Mouse (Mus musculus) cortical plate, adult 2 months (tissue): ENCODE data around the gene A030003K21Rik.

Experiments used
- CTCF ChIP-seq: fragments of 200-500 bp; IDR thresholded peaks from 2 replicates; pipeline ENCODE4 v1.5.1; 2011; ENCODE audit warnings: mild to moderate bottlenecking, control low read depth, low read length; ENCODE audit not compliant: insufficient read depth; ENCODE audit errors: extremely low read depth
- POLR2A ChIP-seq: fragments of 200-500 bp; IDR thresholded peaks from 2 replicates; pipeline ENCODE4 v1.6.1; 2011; ENCODE audit warnings: mild to moderate bottlenecking, low read length, control low read depth; ENCODE audit not compliant: insufficient read depth; ENCODE audit errors: extremely low read depth

DNA sequence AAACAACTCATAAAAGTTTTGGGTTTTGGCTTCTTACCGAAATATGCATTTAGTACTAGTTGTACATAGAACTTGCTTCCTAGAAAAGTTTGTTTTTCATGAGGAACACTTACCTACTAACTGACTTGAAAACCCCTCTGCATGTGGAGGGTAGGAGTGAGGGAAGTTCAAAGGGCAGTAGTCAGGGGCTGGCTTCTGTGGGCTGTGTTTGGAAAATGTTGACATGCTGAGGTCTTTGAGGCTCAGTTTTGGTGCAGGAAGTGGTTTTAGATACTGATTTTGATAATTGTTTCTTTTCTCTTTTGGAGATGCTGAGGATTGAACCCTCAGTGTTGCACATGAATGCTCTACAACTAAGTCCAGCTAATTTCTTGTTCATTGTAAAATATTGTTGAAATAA lies 42.6 kb downstream of the A030003K21Rik start:
- TF ChIP-seq CTCF = no peak
- TF ChIP-seq POLR2A = no peak
